Mouse (Mus musculus): ENCODE measurements around the gene Trim44. TPM values are rescaled to one million over a fixed set of nuclear protein-coding genes. Genes with fewer than 3 reads are reported as not detected.

Trim44 gene
- polyA plus RNA-seq, 1 experiment from 2014 or later: 71.7 TPM

GRCm38 (mm10) chr2:102449056-102449455, 41.4 kb upstream of the Trim44 start:
- H3K9ac ChIP-seq (replicated peaks; ENCODE audit: low read length): peak overlapping the region; percentile 21; the same call in 1 of the 2 replicates
- DNase-seq (peak; percentile 44), ATAC-seq (ENCODE audit: low FRiP score, low TSS enrichment) (no peak)
- H3K9me3 ChIP-seq (ENCODE audit: control insufficient read depth, low read length): no peaks in the 10 kb centered on the region
- no peaks in the 10 kb centered on the region for H3K27me3 ChIP-seq (ENCODE audit: control insufficient read depth, insufficient read depth, low read length)
- H3K4me1 ChIP-seq (ENCODE audit: control insufficient read depth, insufficient read depth, low read length): peaks cover 12% of the 10 kb centered on the region
- 0 out of 2 replicates have a peak overlapping the region, but pooled peaks have one; percentile 21 for H3K27ac ChIP-seq (replicated peaks; ENCODE audit: low read depth, low read length)
- 3% methylated on average over 1 of the region's 1 CpGs for whole genome bisulfite sequencing
- peak overlapping the region; percentile 82 for H3K4me2 ChIP-seq (ENCODE audit: low read length)
- H3K36me3 ChIP-seq (ENCODE audit: control insufficient read depth, insufficient read depth, low read length): no peaks in the 10 kb centered on the region
- H3K4me3 ChIP-seq (replicated peaks; ENCODE audit: low read depth, low read length): peak overlapping the region; percentile 88

GRCm38 (mm10) chr2:102447831-102448230, 40.2 kb upstream of the Trim44 start:
- H3K9ac ChIP-seq (replicated peaks; ENCODE audit: low read length): no peak overlapping the region
- ATAC-seq (ENCODE audit: low FRiP score, low TSS enrichment) (no peak), DNase-seq (no peak)
- 89% methylated on average over 7 of the region's 7 CpGs for WGBS
- no peak overlapping the region for H3K4me3 ChIP-seq (replicated peaks; ENCODE audit: low read depth, low read length)
- no peaks in the 10 kb centered on the region for H3K27me3 ChIP-seq (ENCODE audit: control insufficient read depth, insufficient read depth, low read length)
- H3K27ac ChIP-seq (replicated peaks; ENCODE audit: low read depth, low read length): no peak overlapping the region
- peaks cover 12% of the 10 kb centered on the region for H3K4me1 ChIP-seq (ENCODE audit: control insufficient read depth, insufficient read depth, low read length)
- no peaks in the 10 kb centered on the region for H3K9me3 ChIP-seq (ENCODE audit: control insufficient read depth, low read length)
- H3K36me3 ChIP-seq (ENCODE audit: control insufficient read depth, insufficient read depth, low read length): no peaks in the 10 kb centered on the region
- peak overlapping the region; percentile 82 for H3K4me2 ChIP-seq (ENCODE audit: low read length)

GRCm38 (mm10) chr2:102446851-102447250, 39.2 kb upstream of the Trim44 start:
- Histone ChIP-seq H3K9ac (replicated peaks; ENCODE audit: low read length) (no peak overlapping the region), H3K4me2 (ENCODE audit: low read length) (no peak overlapping the region), H3K27ac (replicated peaks; ENCODE audit: low read depth, low read length) (no peak overlapping the region), H3K27me3 (ENCODE audit: control insufficient read depth, insufficient read depth, low read length) (no peaks in the 10 kb centered on the region), H3K9me3 (ENCODE audit: control insufficient read depth, low read length) (no peaks in the 10 kb centered on the region), H3K36me3 (ENCODE audit: control insufficient read depth, insufficient read depth, low read length) (no peaks in the 10 kb centered on the region), H3K4me1 (ENCODE audit: control insufficient read depth, insufficient read depth, low read length) (peaks cover 12% of the 10 kb centered on the region), H3K4me3 (replicated peaks; ENCODE audit: low read depth, low read length) (no peak overlapping the region)
- ATAC-seq (ENCODE audit: low FRiP score, low TSS enrichment) (no peak), DNase-seq (no peak)
- 91% methylated on average over 4 of the region's 4 CpGs for WGBS

GRCm38 (mm10) chr2:102437357-102438030, 29.9 kb upstream of the Trim44 start:
- ATAC-seq (ENCODE audit: low FRiP score, low TSS enrichment) (no peak), DNase-seq (peak; percentile 19)
- Histone ChIP-seq H3K4me3 (replicated peaks; ENCODE audit: low read depth, low read length) (no peak overlapping the region), H3K36me3 (ENCODE audit: control insufficient read depth, insufficient read depth, low read length) (no peaks in the 10 kb centered on the region), H3K4me2 (ENCODE audit: low read length) (no peak overlapping the region), H3K27ac (replicated peaks; ENCODE audit: low read depth, low read length) (no peak overlapping the region), H3K27me3 (ENCODE audit: control insufficient read depth, insufficient read depth, low read length) (no peaks in the 10 kb centered on the region), H3K9me3 (ENCODE audit: control insufficient read depth, low read length) (no peaks in the 10 kb centered on the region), H3K4me1 (ENCODE audit: control insufficient read depth, insufficient read depth, low read length) (no peaks in the 10 kb centered on the region), H3K9ac (replicated peaks; ENCODE audit: low read length) (no peak overlapping the region)
- 11% methylated on average over 8 of the region's 8 CpGs for WGBS

GRCm38 (mm10) chr2:102433879-102434278, 26.3 kb upstream of the Trim44 start:
- Histone ChIP-seq H3K27me3 (ENCODE audit: control insufficient read depth, insufficient read depth, low read length) (no peaks in the 10 kb centered on the region), H3K4me2 (ENCODE audit: low read length) (no peak overlapping the region), H3K4me1 (ENCODE audit: control insufficient read depth, insufficient read depth, low read length) (no peaks in the 10 kb centered on the region), H3K27ac (replicated peaks; ENCODE audit: low read depth, low read length) (no peak overlapping the region), H3K9ac (replicated peaks; ENCODE audit: low read length) (no peak overlapping the region), H3K9me3 (ENCODE audit: control insufficient read depth, low read length) (no peaks in the 10 kb centered on the region), H3K36me3 (ENCODE audit: control insufficient read depth, insufficient read depth, low read length) (no peaks in the 10 kb centered on the region), H3K4me3 (replicated peaks; ENCODE audit: low read depth, low read length) (no peak overlapping the region)
- WGBS: 94% methylated on average over 1 of the region's 1 CpGs
- ATAC-seq (ENCODE audit: low FRiP score, low TSS enrichment) (no peak), DNase-seq (no peak)

- H3K4me1 ChIP-seq (ENCODE audit: control insufficient read depth, insufficient read depth, low read length): no peaks in the 10 kb centered on the region
- H3K27me3 ChIP-seq (ENCODE audit: control insufficient read depth, insufficient read depth, low read length): no peaks in the 10 kb centered on the region
- H3K4me2 ChIP-seq (ENCODE audit: low read length): no peak overlapping the region
- H3K27ac ChIP-seq (replicated peaks; ENCODE audit: low read depth, low read length): no peak overlapping the region
- DNase-seq (no peak), ATAC-seq (ENCODE audit: low FRiP score, low TSS enrichment) (no peak)
- H3K9ac ChIP-seq (replicated peaks; ENCODE audit: low read length): no peak overlapping the region
- H3K36me3 ChIP-seq (ENCODE audit: control insufficient read depth, insufficient read depth, low read length): no peaks in the 10 kb centered on the region
- WGBS: 30% methylated on average over 4 of the region's 4 CpGs
- H3K9me3 ChIP-seq (ENCODE audit: control insufficient read depth, low read length): no peaks in the 10 kb centered on the region
- H3K4me3 ChIP-seq (replicated peaks; ENCODE audit: low read depth, low read length): no peak overlapping the region
Measured at GRCm38 (mm10) chr2:102431084-102431483, 23.5 kb upstream of the Trim44 start.

- no peak for DNase-seq
- Histone ChIP-seq H3K36me3 (ENCODE audit: control insufficient read depth, insufficient read depth, low read length) (no peaks in the 10 kb centered on the region), H3K9ac (replicated peaks; ENCODE audit: low read length) (no peak overlapping the region), H3K4me1 (ENCODE audit: control insufficient read depth, insufficient read depth, low read length) (no peaks in the 10 kb centered on the region), H3K4me3 (replicated peaks; ENCODE audit: low read depth, low read length) (no peak overlapping the region), H3K4me2 (ENCODE audit: low read length) (no peak overlapping the region), H3K9me3 (ENCODE audit: control insufficient read depth, low read length) (no peaks in the 10 kb centered on the region), H3K27ac (replicated peaks; ENCODE audit: low read depth, low read length) (no peak overlapping the region), H3K27me3 (ENCODE audit: control insufficient read depth, insufficient read depth, low read length) (no peaks in the 10 kb centered on the region)
- ATAC-seq (ENCODE audit: low FRiP score, low TSS enrichment): no peak
Measured at GRCm38 (mm10) chr2:102427974-102428373, 20.3 kb upstream of the Trim44 start.

- DNase-seq (no peak), ATAC-seq (ENCODE audit: low FRiP score, low TSS enrichment) (no peak)
- H3K27ac ChIP-seq (replicated peaks; ENCODE audit: low read depth, low read length): no peak overlapping the region
- H3K4me1 ChIP-seq (ENCODE audit: control insufficient read depth, insufficient read depth, low read length): no peaks in the 10 kb centered on the region
- H3K27me3 ChIP-seq (ENCODE audit: control insufficient read depth, insufficient read depth, low read length): no peaks in the 10 kb centered on the region
- 14% methylated on average over 3 of the region's 3 CpGs for WGBS
- H3K9ac ChIP-seq (replicated peaks; ENCODE audit: low read length): no peak overlapping the region
- H3K9me3 ChIP-seq (ENCODE audit: control insufficient read depth, low read length): no peaks in the 10 kb centered on the region
- H3K4me3 ChIP-seq (replicated peaks; ENCODE audit: low read depth, low read length): no peak overlapping the region
- H3K36me3 ChIP-seq (ENCODE audit: control insufficient read depth, insufficient read depth, low read length): no peaks in the 10 kb centered on the region
- no peak overlapping the region for H3K4me2 ChIP-seq (ENCODE audit: low read length)
Measured at GRCm38 (mm10) chr2:102426434-102426833, 18.8 kb upstream of the Trim44 start.

- no peak for ATAC-seq (ENCODE audit: low FRiP score, low TSS enrichment)
- WGBS: 86% methylated on average over 14 of the region's 14 CpGs
Measured at GRCm38 (mm10) chr2:102416149-102416743, 8.6 kb upstream of the Trim44 start.

More at GRCm38 (mm10) chr2:102416149-102416743, 8.6 kb upstream of the Trim44 start:
- no peak overlapping the region for H3K4me3 ChIP-seq (replicated peaks; ENCODE audit: low read depth, low read length)
- H3K27me3 ChIP-seq (ENCODE audit: control insufficient read depth, insufficient read depth, low read length): no peaks in the 10 kb centered on the region
- H3K4me2 ChIP-seq (ENCODE audit: low read length): no peak overlapping the region
- H3K4me1 ChIP-seq (ENCODE audit: control insufficient read depth, insufficient read depth, low read length): no peaks in the 10 kb centered on the region
- H3K27ac ChIP-seq (replicated peaks; ENCODE audit: low read depth, low read length): no peak overlapping the region
- H3K9ac ChIP-seq (replicated peaks; ENCODE audit: low read length): no peak overlapping the region
- H3K9me3 ChIP-seq (ENCODE audit: control insufficient read depth, low read length): no peaks in the 10 kb centered on the region
- DNase-seq: no peak
- H3K36me3 ChIP-seq (ENCODE audit: control insufficient read depth, insufficient read depth, low read length): no peaks in the 10 kb centered on the region

Data from midbrain, embryonic 14.5 days (tissue).